In the genomic region with DNA sequence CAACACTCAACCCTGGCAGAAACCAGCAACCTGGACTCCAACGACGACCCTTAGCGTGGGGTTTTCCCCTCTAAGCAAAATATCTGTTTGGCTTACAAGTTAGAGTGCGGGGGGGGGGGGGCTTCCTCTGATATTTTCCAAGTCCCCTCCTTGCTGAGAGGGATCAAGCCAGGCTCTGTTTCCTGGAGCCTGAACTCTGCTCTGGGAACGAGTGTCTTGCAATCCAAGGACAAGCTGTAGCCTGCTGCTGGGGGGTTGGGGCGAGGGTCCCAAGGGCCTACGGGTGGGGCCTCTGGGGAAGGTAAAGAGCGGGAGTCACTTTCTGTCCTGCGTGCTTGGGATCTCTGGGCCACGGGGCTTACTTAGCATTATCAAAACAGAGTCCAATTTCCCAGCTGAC, we compare ENCODE assay signal across 29 mouse cellular contexts. TPM values are rescaled to one million over a fixed set of nuclear protein-coding genes. Genes with fewer than 3 reads are reported as not detected.
A peak's percentile ranks its signal among the peaks of the same experiment; 100 is the strongest.
DNase-seq lines count a peak whose midpoint lies in the region; ATAC-seq lines count a peak whose summit lies in the region.
"Had no signal": no experiment of that assay in that cellular context is flagged by ENCODE, and none has a peak within 500 bp of the region (broad histone marks: within the 10 kb centered on the region; RNA-seq: fewer than 3 reads in every experiment).

No protein-coding gene starts in this region.

- DNase-seq in forebrain, embryonic 14.5 days (ENCODE audit: low spot score), result no peak
- no peak for DNase-seq in kidney, postnatal 14 days
- no peak for DNase-seq in gastrocnemius, postnatal 25 days
- no peak for DNase-seq in heart, adult 8-10 months (ENCODE audit: low spot score)
- DNase-seq: gastrocnemius, postnatal 14 days; heart, postnatal 14 days; kidney, adult 2 months; kidney, postnatal 25 days; lung, adult 18-20 months; lung, postnatal 14 days; right cerebral cortex, postnatal 14 days; spleen, adult 18-20 months; thymus, postnatal 36 days had no signal

- no peaks in the 10 kb centered on the region for H3K36me3 ChIP-seq in forebrain, embryonic 13.5 days (ENCODE audit: poor library complexity, severe bottlenecking)
- no peaks in the 10 kb centered on the region for H3K36me3 ChIP-seq in forebrain, embryonic 14.5 days (ENCODE audit: control insufficient read depth, insufficient read depth, low read length)
- no peaks in the 10 kb centered on the region for H3K36me3 ChIP-seq in hindbrain, embryonic 13.5 days
- no peaks in the 10 kb centered on the region for H3K36me3 ChIP-seq in midbrain, embryonic 12.5 days
- no peaks in the 10 kb centered on the region for H3K36me3 ChIP-seq in neural tube, embryonic 13.5 days
- H3K36me3 ChIP-seq: embryonic facial prominence, embryonic 12.5 days; heart, embryonic 12.5 days had no signal

- H3K9me3 ChIP-seq in forebrain, embryonic 13.5 days (replicated peaks), result no peaks in the 10 kb centered on the region
- H3K9me3 ChIP-seq in forebrain, embryonic 14.5 days (replicated peaks; ENCODE audit: control insufficient read depth, low read length), result no peaks in the 10 kb centered on the region
- no peaks in the 10 kb centered on the region for H3K9me3 ChIP-seq in hindbrain, embryonic 13.5 days
- H3K9me3 ChIP-seq in midbrain, embryonic 12.5 days, result no peaks in the 10 kb centered on the region
- no peaks in the 10 kb centered on the region for H3K9me3 ChIP-seq in neural tube, embryonic 13.5 days
- H3K9me3 ChIP-seq: embryonic facial prominence, embryonic 12.5 days; heart, embryonic 12.5 days; megakaryocyte, embryonic 14.5 days had no signal

- no peak for ATAC-seq in forebrain, embryonic 13.5 days
- ATAC-seq in forebrain, embryonic 14.5 days, result no peak
- ATAC-seq in hindbrain, embryonic 13.5 days (ENCODE audit: low FRiP score), result no peak
- ATAC-seq in midbrain, embryonic 12.5 days (ENCODE audit: low FRiP score, low read depth), result no peak
- no peak for ATAC-seq in neural tube, embryonic 13.5 days (ENCODE audit: low read depth)
- ATAC-seq: inflammation-experienced regulatory T-cells, adult 6 months had no signal

- H3K4me3 ChIP-seq in forebrain, embryonic 13.5 days, result peak overlapping the region; percentile 25; the same call in 1 of the 2 replicates
- no peak overlapping the region for H3K4me3 ChIP-seq in forebrain, embryonic 14.5 days (ENCODE audit: low read depth, low read length)
- peak overlapping the region; percentile 67 for H3K4me3 ChIP-seq in hindbrain, embryonic 13.5 days
- peak overlapping the region; percentile 55 for H3K4me3 ChIP-seq in midbrain, embryonic 12.5 days
- peak overlapping the region; percentile 59 for H3K4me3 ChIP-seq in neural tube, embryonic 13.5 days
- H3K4me3 ChIP-seq: embryonic facial prominence, embryonic 12.5 days; erythroblast, embryonic 14.5 days; heart, embryonic 12.5 days; megakaryocyte, embryonic 14.5 days; myocyte had no signal

- peaks cover 21% of the 10 kb centered on the region for H3K4me1 ChIP-seq in forebrain, embryonic 13.5 days
- H3K4me1 ChIP-seq in forebrain, embryonic 14.5 days (ENCODE audit: control insufficient read depth, insufficient read depth, low read length), result peaks cover 8% of the 10 kb centered on the region; the same call in 1 of the 2 replicates
- H3K4me1 ChIP-seq in hindbrain, embryonic 13.5 days (replicated peaks), result peaks cover 31% of the 10 kb centered on the region
- H3K4me1 ChIP-seq in midbrain, embryonic 12.5 days, result peaks cover 25% of the 10 kb centered on the region
- peaks cover 25% of the 10 kb centered on the region for H3K4me1 ChIP-seq in neural tube, embryonic 13.5 days (replicated peaks)
- H3K4me1 ChIP-seq: heart, embryonic 12.5 days; megakaryocyte, embryonic 14.5 days had no signal

- WGBS in forebrain, embryonic 13.5 days, result under 1% methylated on average over 10 of the region's 10 CpGs
- WGBS in forebrain, embryonic 14.5 days, result 2% methylated on average over 10 of the region's 10 CpGs
- 1% methylated on average over 10 of the region's 10 CpGs for WGBS in hindbrain, embryonic 13.5 days
- WGBS in midbrain, embryonic 12.5 days, result 3% methylated on average over 10 of the region's 10 CpGs
- WGBS in neural tube, embryonic 13.5 days, result 0% methylated on average over 10 of the region's 10 CpGs

- peak overlapping the region; percentile 31; the same call in 1 of the 2 replicates for H3K27ac ChIP-seq in forebrain, embryonic 13.5 days
- H3K27ac ChIP-seq in forebrain, embryonic 14.5 days (ENCODE audit: low read depth, low read length), result no peak overlapping the region; the same call in 1 of the 2 replicates
- peak overlapping the region; percentile 98 for H3K27ac ChIP-seq in hindbrain, embryonic 13.5 days
- peak overlapping the region; percentile 88 for H3K27ac ChIP-seq in midbrain, embryonic 12.5 days (replicated peaks)
- H3K27ac ChIP-seq in neural tube, embryonic 13.5 days (replicated peaks), result peak overlapping the region; percentile 95
- H3K27ac ChIP-seq: embryonic facial prominence, embryonic 12.5 days had no signal

- peaks cover 95% of the 10 kb centered on the region for H3K27me3 ChIP-seq in forebrain, embryonic 13.5 days
- peaks cover 64% of the 10 kb centered on the region for H3K27me3 ChIP-seq in forebrain, embryonic 14.5 days (replicated peaks; ENCODE audit: control insufficient read depth, insufficient read depth, low read length)
- peaks cover 89% of the 10 kb centered on the region for H3K27me3 ChIP-seq in hindbrain, embryonic 13.5 days
- H3K27me3 ChIP-seq in midbrain, embryonic 12.5 days, result peaks cover 97% of the 10 kb centered on the region
- H3K27me3 ChIP-seq in neural tube, embryonic 13.5 days, result peaks cover 93% of the 10 kb centered on the region

- H3K9ac ChIP-seq in forebrain, embryonic 13.5 days, result peak overlapping the region; percentile 53
- no peak overlapping the region for H3K9ac ChIP-seq in forebrain, embryonic 14.5 days (ENCODE audit: low read length)
- peak overlapping the region; percentile 96 for H3K9ac ChIP-seq in hindbrain, embryonic 13.5 days
- peak overlapping the region; percentile 63; the same call in 1 of the 2 replicates for H3K9ac ChIP-seq in midbrain, embryonic 12.5 days (replicated peaks)
- H3K9ac ChIP-seq in neural tube, embryonic 13.5 days, result peak overlapping the region; percentile 92
- H3K9ac ChIP-seq: embryonic facial prominence, embryonic 12.5 days; heart, embryonic 12.5 days had no signal

- H3K4me2 ChIP-seq in forebrain, embryonic 13.5 days, result peak overlapping the region; percentile 50
- no peak overlapping the region for H3K4me2 ChIP-seq in forebrain, embryonic 14.5 days (ENCODE audit: low read length)
- H3K4me2 ChIP-seq in hindbrain, embryonic 13.5 days, result peak overlapping the region; percentile 74
- peak overlapping the region; percentile 52 for H3K4me2 ChIP-seq in midbrain, embryonic 12.5 days (replicated peaks)
- peak overlapping the region; percentile 63 for H3K4me2 ChIP-seq in neural tube, embryonic 13.5 days
- H3K4me2 ChIP-seq: embryonic facial prominence, embryonic 12.5 days; heart, embryonic 12.5 days had no signal

RNA-seq across cellular contexts. Expression of gene Lhx5, which starts 4.9 kb away (rescaled TPM):
- polyA plus RNA-seq in forebrain, embryonic 13.5 days (2015; fragmentation: Nextera tagmentation; extraction: Ambion mirVana), result 9.6 and 16.0 TPM in 2 replicates
- 3.5 and 5.1 TPM in 2 replicates for polyA plus RNA-seq in forebrain, embryonic 14.5 days (2014; fragmentation: Nextera tagmentation; extraction: Ambion mirVana)
- 48.9 and 50.7 TPM in 2 replicates for polyA plus RNA-seq in hindbrain, embryonic 13.5 days (2015; fragmentation: Nextera tagmentation; extraction: Ambion mirVana)
- polyA plus RNA-seq in midbrain, embryonic 12.5 days (2016; fragmentation: Nextera tagmentation; extraction: Ambion mirVana), result 45.2 and 51.9 TPM in 2 replicates
- 42.0 and 46.0 TPM in 2 replicates for polyA plus RNA-seq in neural tube, embryonic 13.5 days (2015; fragmentation: Nextera tagmentation; extraction: Ambion mirVana)
- not detected for total RNA-seq in gastrocnemius, postnatal 25 days (2021)
- total RNA-seq in heart, adult 8-10 months (2022), result not detected
- total RNA-seq: adrenal gland, adult 18-20 months; adrenal gland, postnatal 4 days; common myeloid progenitor, adult 5-6 weeks; gastrocnemius, postnatal 14 days; heart, postnatal 14 days; left cerebral cortex, postnatal 36 days; liver, adult 2 months had no signal
- polyA plus RNA-seq: erythroblast, embryonic 14.5 days; inflammation-experienced regulatory T-cells, adult 6 months; kidney, adult 2 months; liver, adult 2 months; myocyte had no signal

RNA-seq across cellular contexts. Expression of gene Sdsl, which starts 46.0 kb away (rescaled TPM):
- 4.8 and 5.1 TPM in 2 replicates for polyA plus RNA-seq in forebrain, embryonic 13.5 days (2015; fragmentation: Nextera tagmentation; extraction: Ambion mirVana)
- polyA plus RNA-seq in forebrain, embryonic 14.5 days (2014; fragmentation: Nextera tagmentation; extraction: Ambion mirVana), result 2.2 and 3.2 TPM in 2 replicates
- 6.4 and 6.7 TPM in 2 replicates for polyA plus RNA-seq in hindbrain, embryonic 13.5 days (2015; fragmentation: Nextera tagmentation; extraction: Ambion mirVana)
- polyA plus RNA-seq in midbrain, embryonic 12.5 days (2016; fragmentation: Nextera tagmentation; extraction: Ambion mirVana), result 6.4 and 7.5 TPM in 2 replicates
- polyA plus RNA-seq in neural tube, embryonic 13.5 days (2015; fragmentation: Nextera tagmentation; extraction: Ambion mirVana), result 5.2 and 6.9 TPM in 2 replicates
- total RNA-seq in gastrocnemius, postnatal 25 days (2021), result under 1 TPM; 0.31 to 0.64 TPM
- 10 to 100 TPM in 1 of 4 experiments, 1 to 10 TPM in 3; 8.6 to 11.4 (median 9.5) TPM for total RNA-seq in heart, adult 8-10 months (2022)
- polyA plus RNA-seq: erythroblast, embryonic 14.5 days; inflammation-experienced regulatory T-cells, adult 6 months had no signal

RNA-seq across cellular contexts. Expression of gene Sds, which starts 49.8 kb away (rescaled TPM):
- not detected in 2 replicates for polyA plus RNA-seq in forebrain, embryonic 13.5 days (2015; fragmentation: Nextera tagmentation; extraction: Ambion mirVana)
- not detected in 2 replicates for polyA plus RNA-seq in forebrain, embryonic 14.5 days (2014; fragmentation: Nextera tagmentation; extraction: Ambion mirVana)
- not detected in 2 replicates for polyA plus RNA-seq in hindbrain, embryonic 13.5 days (2015; fragmentation: Nextera tagmentation; extraction: Ambion mirVana)
- polyA plus RNA-seq in midbrain, embryonic 12.5 days (2016; fragmentation: Nextera tagmentation; extraction: Ambion mirVana), result not detected in 2 replicates
- not detected in 2 replicates for polyA plus RNA-seq in neural tube, embryonic 13.5 days (2015; fragmentation: Nextera tagmentation; extraction: Ambion mirVana)
- total RNA-seq in gastrocnemius, postnatal 25 days (2021), result not detected
- total RNA-seq in heart, adult 8-10 months (2022), result 1 to 10 TPM; 1.4 to 4.9 (median 1.7) TPM
- total RNA-seq: adrenal gland, adult 18-20 months; common myeloid progenitor, adult 5-6 weeks; gastrocnemius, postnatal 14 days; heart, postnatal 14 days; left cerebral cortex, postnatal 36 days had no signal
- polyA plus RNA-seq: embryonic facial prominence, embryonic 12.5 days; erythroblast, embryonic 14.5 days; heart, embryonic 12.5 days; inflammation-experienced regulatory T-cells, adult 6 months; kidney, adult 2 months; myocyte; stomach, embryonic 14.5 days had no signal
